Mouse (Mus musculus): ENCODE data around the gene Gstt4.

The Gstt4 gene

DNA sequence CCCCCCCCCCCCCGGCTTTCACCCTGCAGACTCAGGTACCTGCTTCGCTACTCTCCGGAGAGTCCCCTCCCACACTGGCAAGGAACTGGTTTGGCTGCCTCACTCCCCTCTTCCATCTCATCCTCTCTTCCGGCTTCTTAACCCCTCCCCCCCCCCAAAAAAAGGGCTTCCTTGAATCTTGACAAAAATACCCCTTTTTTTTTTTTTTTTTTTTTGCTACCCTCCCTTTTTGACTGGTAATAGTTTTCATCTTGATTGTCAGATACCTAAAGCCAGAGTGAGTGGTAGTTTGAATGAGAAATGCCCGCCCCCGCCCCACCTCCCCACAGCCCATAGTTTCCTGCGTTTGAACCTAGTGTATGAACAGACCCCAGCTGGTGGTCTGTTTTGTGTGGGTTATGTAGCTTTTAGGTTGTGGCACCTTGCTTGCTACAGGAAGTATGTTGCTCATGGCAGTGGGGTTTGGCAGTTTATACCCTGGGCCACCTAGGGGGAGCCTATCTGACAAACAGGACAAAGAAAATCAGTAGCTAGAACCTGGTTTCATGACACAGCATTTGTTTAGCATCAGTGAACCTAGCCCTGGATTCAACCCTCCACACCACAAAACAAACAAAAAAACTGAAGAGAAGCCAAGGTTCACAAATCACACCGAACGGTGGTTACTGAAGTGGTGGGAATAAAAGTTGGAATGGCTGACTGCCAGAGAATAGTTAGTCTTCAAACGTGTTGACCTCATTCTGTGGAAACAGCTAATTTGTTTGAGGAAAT lies 13.6 kb upstream of the Gstt4 start:
- no peak for DNase-seq (ENCODE audit: low spot score in 2 of 2)

- DNase-seq (ENCODE audit: low spot score in 2 of 2) = peak in 1 of 2 experiments; percentile 35
These were observed 13.0 kb upstream of the Gstt4 start for GRCm38 (mm10) chr10:75835307-75835706.

- DNase-seq (ENCODE audit: low spot score in 2 of 2) = no peak
These were observed 12.4 kb upstream of the Gstt4 start for GRCm38 (mm10) chr10:75834721-75835120.

GRCm38 (mm10) chr10:75834250-75834649 lies 11.9 kb upstream of the Gstt4 start:
- DNase-seq (ENCODE audit: low spot score in 2 of 2) = no peak

DNA sequence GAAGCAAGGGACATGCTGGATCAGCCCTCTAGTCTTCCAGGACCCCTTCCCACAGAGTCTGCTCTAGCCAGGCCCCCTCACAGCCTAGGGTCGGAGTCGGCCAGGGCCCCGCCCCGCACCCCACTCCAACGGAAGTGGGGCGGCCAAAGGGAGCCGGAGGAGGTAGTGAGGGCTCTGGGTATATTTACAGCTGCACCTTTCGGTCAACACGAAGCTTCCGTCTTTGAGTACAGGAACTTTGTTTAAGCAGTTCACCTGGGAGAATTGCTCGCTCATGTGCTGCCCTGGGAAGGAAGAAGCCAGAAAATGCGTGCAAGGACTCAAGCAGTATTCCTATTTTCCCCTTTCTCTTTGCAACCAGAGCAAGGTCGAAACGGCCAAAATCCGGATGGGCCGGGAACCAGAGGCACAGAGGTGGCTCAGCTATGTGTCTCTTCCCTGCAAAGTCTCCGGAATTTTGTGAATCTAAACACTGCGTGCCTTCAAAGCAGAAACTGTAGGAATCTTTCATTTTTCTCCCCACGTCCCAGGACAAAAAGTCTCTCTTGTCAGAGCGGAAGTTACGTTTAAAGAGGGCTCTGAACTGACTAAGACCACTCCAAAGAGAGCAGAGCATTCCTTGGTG lies 11.2 kb upstream of the Gstt4 start:
- no peak for DNase-seq (ENCODE audit: low spot score in 2 of 2)

DNA sequence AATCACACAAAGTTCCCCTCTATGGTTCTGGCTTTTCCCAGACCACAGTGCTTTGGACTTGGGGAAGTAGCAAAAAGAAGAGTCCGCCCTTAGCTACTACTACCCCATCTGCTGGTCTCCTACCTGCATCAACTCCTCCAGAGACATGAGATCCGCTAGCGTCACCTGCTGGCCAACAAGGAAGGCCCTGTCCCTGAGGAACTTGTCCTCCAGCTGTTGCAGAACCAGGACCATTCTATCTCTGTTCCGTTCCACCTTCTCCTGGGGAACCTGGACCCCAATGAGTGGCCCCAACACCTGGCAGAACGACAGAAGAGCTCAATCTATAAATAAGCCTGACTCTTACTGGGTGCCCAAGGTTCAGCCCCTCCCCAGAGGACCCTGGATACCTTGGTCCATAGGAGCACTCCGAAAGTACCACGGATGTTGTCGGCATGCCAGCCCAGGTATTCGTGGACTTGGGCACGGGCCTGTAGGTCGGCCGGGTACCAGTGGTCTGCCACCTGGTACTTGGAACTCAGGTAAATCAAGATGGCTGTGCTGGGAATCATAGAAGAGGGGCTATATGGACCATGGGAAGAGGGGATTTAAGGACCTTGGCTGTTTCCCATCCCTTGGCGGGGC lies 10.0 kb upstream of the Gstt4 start:
- peak in 1 of 2 experiments; percentile 60 for DNase-seq (ENCODE audit: low spot score in 2 of 2)

GRCm38 (mm10) chr10:75830275-75830670 lies 7.9 kb upstream of the Gstt4 start:
- DNase-seq (ENCODE audit: low spot score in 2 of 2) = no peak

GRCm38 (mm10) chr10:75829529-75830274 lies 7.4 kb upstream of the Gstt4 start:
- no peak for DNase-seq (ENCODE audit: low spot score in 2 of 2)

DNA sequence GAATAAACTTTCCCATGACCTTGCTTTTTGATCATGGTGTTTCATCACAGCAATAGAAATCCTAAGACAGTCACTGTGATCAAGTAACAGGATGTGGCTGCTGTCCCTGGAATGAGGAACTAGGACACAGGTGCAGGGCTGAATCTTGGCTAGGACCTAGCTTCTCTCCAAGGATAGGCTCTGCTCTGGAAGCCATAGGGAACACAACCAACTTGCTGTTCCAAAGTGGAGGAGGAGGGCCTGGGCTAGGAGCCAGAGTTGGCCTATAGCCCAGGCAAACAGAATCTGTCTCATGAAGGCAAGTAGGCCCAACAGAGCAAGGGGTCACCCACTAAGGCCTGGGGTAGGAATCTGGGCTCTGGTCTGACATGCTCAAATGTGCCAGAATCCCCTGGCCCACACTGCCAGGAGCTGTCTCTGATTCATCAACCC lies 6.2 kb upstream of the Gstt4 start:
- peak in 1 of 2 experiments; percentile 59 for DNase-seq (ENCODE audit: low spot score in 2 of 2)

DNA sequence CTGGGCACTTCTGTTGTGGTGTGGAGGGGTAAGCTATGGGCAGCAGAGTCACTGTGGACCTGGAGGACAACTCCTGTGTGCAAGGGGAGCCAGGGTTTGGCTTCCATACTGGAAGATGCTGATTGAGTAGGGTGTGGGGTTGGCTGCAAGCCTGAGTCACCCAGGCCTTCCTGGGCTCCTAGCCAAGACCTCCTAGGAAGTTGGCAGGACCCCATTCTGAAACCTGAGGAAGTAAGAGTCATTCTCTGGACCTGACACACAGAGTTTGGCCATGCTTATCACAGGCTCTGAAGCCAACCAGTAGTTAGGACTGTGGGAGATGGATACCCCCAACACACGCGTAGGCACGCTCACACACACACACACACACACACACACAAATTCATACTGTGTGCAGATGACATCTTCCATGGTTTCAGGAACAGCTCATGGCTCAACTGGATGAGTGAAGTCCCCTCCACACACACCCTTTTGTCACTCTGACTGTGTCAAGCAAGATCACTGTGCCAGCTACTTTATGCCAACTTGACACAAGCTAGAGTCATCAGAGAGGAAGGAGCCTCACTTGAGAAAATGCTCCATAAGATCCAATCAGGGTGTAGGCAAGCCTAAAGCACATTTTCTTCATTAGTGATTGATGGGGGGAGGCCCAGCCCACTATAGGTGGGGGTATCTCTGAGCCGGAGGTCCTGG lies 5.5 kb upstream of the Gstt4 start:
- DNase-seq (ENCODE audit: low spot score in 2 of 2) = no peak

GRCm38 (mm10) chr10:75824530-75824929 lies 2.2 kb upstream of the Gstt4 start:
- DNase-seq (ENCODE audit: low spot score in 2 of 2) = no peak

DNA sequence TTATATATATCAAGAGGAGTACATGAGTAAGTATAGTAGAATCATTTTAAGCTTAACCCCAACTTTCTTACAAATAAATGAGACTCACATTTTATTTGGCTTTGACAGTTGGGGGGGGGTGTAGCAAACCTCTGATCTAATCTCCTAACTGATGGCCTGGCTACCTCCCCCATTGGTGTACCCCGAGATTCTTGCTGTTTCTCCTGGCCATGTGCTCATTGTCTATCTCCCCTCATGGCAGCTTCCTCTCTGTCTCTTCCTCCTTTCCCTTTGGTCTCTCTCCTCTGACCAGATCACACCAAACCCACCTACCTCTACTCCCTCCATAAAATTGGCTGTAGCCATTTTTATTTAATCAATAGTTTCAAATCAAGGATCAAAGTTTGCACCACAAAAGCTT lies 1.4 kb upstream of the Gstt4 start:
- no peak for DNase-seq (ENCODE audit: low spot score in 2 of 2)

DNA sequence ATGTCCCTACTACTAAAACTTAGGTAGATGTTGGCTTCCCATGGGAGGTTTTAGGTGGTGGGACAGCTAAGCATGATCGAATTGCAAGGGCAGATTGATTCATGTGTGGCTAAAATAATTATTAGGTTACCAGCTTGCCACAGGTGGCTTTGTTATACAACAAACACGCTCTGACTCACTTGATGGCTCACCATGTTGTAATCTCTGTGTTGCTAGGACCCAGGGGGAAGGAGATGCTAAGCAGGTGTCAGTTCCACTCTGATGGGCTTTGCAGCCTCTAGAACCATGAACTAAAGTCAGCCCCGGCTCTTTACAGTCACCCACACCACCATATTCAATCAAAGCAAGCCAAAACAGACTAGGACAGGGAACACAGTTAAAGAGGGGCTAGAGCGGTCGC lies 2.5 kb downstream of the Gstt4 start:
- no peak for DNase-seq (ENCODE audit: low spot score in 2 of 2)

DNA sequence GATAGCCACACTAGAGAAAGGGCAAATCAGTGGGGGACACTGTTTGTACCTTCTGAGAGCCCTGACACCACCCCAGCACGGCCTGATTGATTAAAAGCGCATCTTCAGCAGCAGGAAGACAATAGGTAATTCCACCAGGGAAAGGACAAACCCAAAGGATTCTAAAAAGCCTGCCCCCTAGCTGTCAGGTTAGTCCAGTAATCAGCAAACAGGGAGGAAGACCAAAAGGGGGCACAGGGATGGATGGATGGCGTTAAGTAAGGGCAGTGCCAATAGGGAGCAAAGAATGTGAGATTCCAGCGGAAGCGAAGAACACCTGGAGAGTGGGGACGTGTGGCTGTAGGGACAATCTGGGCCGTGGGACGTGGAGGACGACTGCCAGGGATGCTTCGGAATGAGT lies 3.7 kb downstream of the Gstt4 start:
- DNase-seq (ENCODE audit: low spot score in 2 of 2) = no peak

DNA sequence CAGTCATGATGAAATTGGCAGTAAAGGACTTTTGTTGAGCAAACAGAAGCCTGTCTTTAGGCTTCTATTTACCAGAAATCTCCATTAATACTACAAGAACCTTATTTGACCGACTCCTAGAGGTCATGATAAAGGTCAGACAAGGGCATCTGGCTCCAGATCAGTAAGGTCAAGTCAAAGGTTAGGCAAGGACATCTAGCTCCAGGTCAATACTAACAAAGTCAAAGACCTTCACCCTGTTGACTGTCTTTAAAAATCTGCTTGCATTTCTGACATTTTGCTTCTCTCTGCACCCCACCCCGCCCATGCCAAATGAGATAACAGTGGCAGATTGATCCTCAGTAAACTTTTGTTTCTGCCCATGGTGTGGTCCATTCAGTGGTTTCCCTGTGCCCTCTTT lies 18.1 kb downstream of the Gstt4 start:
- DNase-seq (ENCODE audit: low spot score in 2 of 2) = no peak

DNA sequence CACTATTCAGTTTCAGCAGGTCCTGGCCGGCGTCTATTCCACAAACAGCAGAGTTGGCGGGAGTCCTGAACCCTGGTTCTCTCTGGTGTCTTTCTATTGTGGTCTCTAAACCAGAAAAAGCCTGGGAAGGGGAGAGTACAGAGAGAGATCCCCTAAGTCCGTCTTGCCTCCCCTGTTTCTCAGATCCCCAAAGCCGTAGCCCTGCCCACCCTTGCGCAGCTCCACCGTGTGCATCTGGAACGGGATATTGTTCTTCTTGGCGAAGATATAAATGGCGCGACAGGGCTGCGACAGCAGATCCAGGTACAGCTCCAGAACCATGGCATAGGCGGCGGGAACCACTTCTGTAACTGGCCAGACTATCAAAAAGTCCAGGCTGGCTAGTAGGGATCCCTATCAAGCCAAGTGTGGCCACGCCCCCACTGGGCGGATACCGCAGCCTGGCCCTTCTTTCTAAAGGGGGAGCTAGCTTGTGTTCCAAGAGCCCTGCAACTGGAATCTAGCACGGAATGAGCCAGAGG lies 24.1 kb downstream of the Gstt4 start, which contains the start of gene Gstt1:
TSS of gene Gstt1 (minus strand) at position 409 of the 521 bp plus-strand sequence.
- peak in 1 of 2 experiments; percentile 41 for DNase-seq (ENCODE audit: low spot score in 2 of 2)

DNA sequence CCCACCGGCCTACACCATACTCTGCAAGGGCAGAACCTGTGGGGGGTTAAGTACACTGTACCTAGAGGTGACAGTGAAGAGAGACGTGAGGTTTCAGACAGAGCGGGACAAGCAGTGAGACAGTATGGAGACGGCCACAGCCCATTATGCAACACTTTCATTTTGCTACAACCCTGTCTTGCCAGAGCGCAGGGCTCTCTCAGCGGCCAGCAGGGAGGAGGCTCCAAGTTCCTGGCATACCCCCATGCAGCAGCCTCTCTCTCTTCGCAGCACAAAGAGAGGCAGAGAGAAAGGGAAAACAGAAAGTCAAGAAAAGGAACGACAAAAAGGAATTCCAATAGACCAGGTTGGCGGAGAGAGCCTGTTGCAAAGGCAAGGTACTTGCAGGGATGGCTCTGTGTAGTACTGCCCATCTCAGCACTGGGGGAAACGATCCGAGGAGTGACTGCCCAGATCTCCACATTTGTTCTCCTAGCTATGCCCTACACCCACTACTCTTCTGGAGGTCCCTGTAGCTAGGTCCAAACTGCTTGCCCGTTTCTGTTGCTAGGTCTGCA lies 24.6 kb downstream of the Gstt4 start:
- peak; percentile 22 to 55 for DNase-seq (ENCODE audit: low spot score in 2 of 2)

GRCm38 (mm10) chr10:75796731-75797516 lies 25.4 kb downstream of the Gstt4 start:
- DNase-seq (ENCODE audit: low spot score in 2 of 2) = no peak

GRCm38 (mm10) chr10:75794880-75795279 lies 27.5 kb downstream of the Gstt4 start:
- DNase-seq (ENCODE audit: low spot score in 2 of 2) = no peak

GRCm38 (mm10) chr10:75790773-75791172 lies 31.6 kb downstream of the Gstt4 start:
- DNase-seq (ENCODE audit: low spot score in 2 of 2) = no peak
